Comparison of ENCODE assay signal across 11 mouse cellular contexts in the genomic region with DNA sequence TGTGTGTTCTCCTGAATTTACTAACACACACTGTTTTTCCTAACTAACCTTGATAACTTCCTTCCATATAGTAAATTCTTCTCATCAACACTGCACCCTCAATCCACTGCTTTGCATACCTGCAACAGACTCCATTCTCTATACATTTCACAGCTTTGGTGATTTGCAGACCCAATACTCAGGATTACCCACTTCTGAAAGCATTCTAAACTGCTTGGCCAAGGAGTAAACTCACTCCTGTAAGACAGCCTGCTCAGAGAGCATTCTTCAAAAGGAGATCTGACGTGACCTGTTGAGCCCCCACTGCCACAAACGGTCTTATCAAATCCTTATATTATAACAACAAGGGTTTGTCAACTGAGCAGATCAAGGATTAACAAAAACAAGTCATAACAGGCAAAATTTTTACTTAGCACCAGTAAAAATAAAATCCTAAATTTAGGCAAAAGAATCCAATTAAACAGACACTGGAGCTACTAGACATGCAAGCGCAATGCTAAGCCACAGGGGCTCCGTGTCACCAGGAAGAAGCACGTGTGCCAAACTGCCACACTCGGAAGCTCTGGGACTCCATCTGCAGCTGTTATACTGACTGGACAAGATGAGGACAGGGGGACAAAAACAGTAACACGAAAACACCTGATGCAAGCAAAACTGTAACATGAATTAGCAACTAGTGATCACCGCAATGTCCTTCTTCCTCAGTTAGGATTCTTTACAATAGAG. TPM values are rescaled to one million over a fixed set of nuclear protein-coding genes. Genes with fewer than 3 reads are reported as not detected.
DNase-seq lines count a peak whose midpoint lies in the region; ATAC-seq and TF ChIP-seq lines count a peak whose summit lies in the region.
"Had no signal": no experiment of that assay in that cellular context is flagged by ENCODE, and none has a peak within 500 bp of the region (broad histone marks: within the 10 kb centered on the region; RNA-seq: fewer than 3 reads in every experiment).

No protein-coding gene starts in this region.

- H3K27ac ChIP-seq in lung, postnatal 0 days (ENCODE audit: low read length) = no peak overlapping the region
- no peak overlapping the region; the same call in 1 of the 2 replicates for H3K27ac ChIP-seq in hindbrain, embryonic 12.5 days
- H3K27ac ChIP-seq in midbrain, postnatal 0 days (ENCODE audit: low read depth, low read length) = no peak overlapping the region
- H3K27ac ChIP-seq: stomach, embryonic 15.5 days had no signal

- no peak for TF ChIP-seq CTCF in lung, postnatal 0 days (IDR thresholded peaks at IDR 0.05)
- no peak for TF ChIP-seq CTCF in midbrain, postnatal 0 days (IDR thresholded peaks at IDR 0.05)

- no peak for TF ChIP-seq EP300 in lung, postnatal 0 days (IDR thresholded peaks at IDR 0.05)

- no peak overlapping the region for H3K9ac ChIP-seq in lung, postnatal 0 days (replicated peaks; ENCODE audit: low read depth)
- no peak overlapping the region for H3K9ac ChIP-seq in hindbrain, embryonic 12.5 days
- no peak overlapping the region for H3K9ac ChIP-seq in midbrain, postnatal 0 days (replicated peaks; ENCODE audit: low read length, poor library complexity, severe bottlenecking)
- H3K9ac ChIP-seq: lung, embryonic 14.5 days; stomach, embryonic 15.5 days had no signal

- H3K36me3 ChIP-seq in lung, postnatal 0 days (ENCODE audit: insufficient read depth, low read length) = no peaks in the 10 kb centered on the region
- H3K36me3 ChIP-seq in hindbrain, embryonic 12.5 days = no peaks in the 10 kb centered on the region
- no peaks in the 10 kb centered on the region for H3K36me3 ChIP-seq in midbrain, postnatal 0 days (ENCODE audit: insufficient read depth, low read length)
- H3K36me3 ChIP-seq: stomach, embryonic 15.5 days had no signal

- no peak overlapping the region for H3K4me2 ChIP-seq in lung, postnatal 0 days (replicated peaks; ENCODE audit: low read depth, low read length)
- H3K4me2 ChIP-seq in hindbrain, embryonic 12.5 days (replicated peaks) = no peak overlapping the region
- no peak overlapping the region for H3K4me2 ChIP-seq in midbrain, postnatal 0 days (ENCODE audit: low read depth, low read length, poor library complexity, severe bottlenecking)
- H3K4me2 ChIP-seq: lung, embryonic 14.5 days; stomach, embryonic 15.5 days had no signal

- DNase-seq in lung, postnatal 0 days (ENCODE audit: low spot score) = peak; percentile 11
- DNase-seq in lung, postnatal 14 days = no peak
- DNase-seq in cerebellum, postnatal 25 days = peak; percentile 36 to 41
- peak; percentile 41 for DNase-seq in midbrain, postnatal 0 days (ENCODE audit: low spot score)
- DNase-seq in Muller cell, postnatal 12 days (ENCODE audit: inconsistent ontology term) = no peak
- no peak for DNase-seq in urinary bladder, postnatal 25 days (ENCODE audit: low spot score)
- no peak for DNase-seq in adrenal gland, postnatal 36 days
- DNase-seq: gastrocnemius, postnatal 14 days; lung, embryonic 14.5 days had no signal

- no peak for ATAC-seq in lung, postnatal 0 days
- ATAC-seq in hindbrain, embryonic 12.5 days (ENCODE audit: low FRiP score) = peak; percentile 21; the same call in 1 of the 2 replicates
- peak; percentile 10; the same call in 1 of the 2 replicates for ATAC-seq in midbrain, postnatal 0 days (ENCODE audit: low FRiP score)

- H3K27me3 ChIP-seq in lung, postnatal 0 days (replicated peaks; ENCODE audit: insufficient read depth, low read length) = no peaks in the 10 kb centered on the region
- no peaks in the 10 kb centered on the region for H3K27me3 ChIP-seq in hindbrain, embryonic 12.5 days
- no peaks in the 10 kb centered on the region for H3K27me3 ChIP-seq in midbrain, postnatal 0 days (ENCODE audit: insufficient read depth, low read length)
- H3K27me3 ChIP-seq: stomach, embryonic 15.5 days had no signal

- no peaks in the 10 kb centered on the region for H3K9me3 ChIP-seq in lung, postnatal 0 days (ENCODE audit: low read length)
- H3K9me3 ChIP-seq in hindbrain, embryonic 12.5 days (replicated peaks) = no peaks in the 10 kb centered on the region
- H3K9me3 ChIP-seq in midbrain, postnatal 0 days (ENCODE audit: low read length) = no peaks in the 10 kb centered on the region
- H3K9me3 ChIP-seq: stomach, embryonic 15.5 days had no signal

- no peak overlapping the region for H3K4me3 ChIP-seq in lung, postnatal 0 days (ENCODE audit: low read depth, low read length)
- H3K4me3 ChIP-seq in hindbrain, embryonic 12.5 days = no peak overlapping the region
- no peak overlapping the region for H3K4me3 ChIP-seq in midbrain, postnatal 0 days (ENCODE audit: low read depth, low read length)
- H3K4me3 ChIP-seq: stomach, embryonic 15.5 days had no signal

- 67% methylated on average over 8 of the region's 8 CpGs for WGBS in lung, postnatal 0 days
- 55% methylated on average over 8 of the region's 8 CpGs for WGBS in hindbrain, embryonic 12.5 days
- WGBS in midbrain, postnatal 0 days = 37% methylated on average over 8 of the region's 8 CpGs

- no peaks in the 10 kb centered on the region for H3K4me1 ChIP-seq in lung, postnatal 0 days (ENCODE audit: insufficient read depth, low read depth, low read length)
- peaks cover 17% of the 10 kb centered on the region for H3K4me1 ChIP-seq in hindbrain, embryonic 12.5 days
- H3K4me1 ChIP-seq in midbrain, postnatal 0 days (ENCODE audit: insufficient read depth, low read length) = peaks cover 8% of the 10 kb centered on the region
- H3K4me1 ChIP-seq: stomach, embryonic 15.5 days had no signal

RNA-seq across cellular contexts. Expression of a gene that starts 44.4 kb away (rescaled TPM):
- 14.7 and 18.0 TPM in 2 replicates for polyA plus RNA-seq in lung, postnatal 0 days (2015; fragmentation: Nextera tagmentation; extraction: Ambion mirVana)
- polyA plus RNA-seq in hindbrain, embryonic 12.5 days (2016; fragmentation: Nextera tagmentation; extraction: Ambion mirVana) = 17.0 and 17.5 TPM in 2 replicates
- total RNA-seq in midbrain, postnatal 0 days (2014; rRNA removed) = 3.2 and 3.8 TPM in 2 replicates
- polyA plus RNA-seq in midbrain, postnatal 0 days (2015; fragmentation: Nextera tagmentation; extraction: Ambion mirVana) = 12.3 and 13.2 TPM in 2 replicates
- 10 to 100 TPM; 15.2 to 22.1 TPM for total RNA-seq in adrenal gland, postnatal 36 days (2021)

Comparison
In these comparisons a context has a peak if more than half of its experiments do, and no peak if none do; other contexts are left out.
1. DNase-seq: peak in lung, postnatal 0 days (single experiment), cerebellum, postnatal 25 days (2 of 2) and midbrain, postnatal 0 days (single experiment); none in lung, postnatal 14 days (single experiment), Muller cell, postnatal 12 days (single experiment), urinary bladder, postnatal 25 days (single experiment) and adrenal gland, postnatal 36 days (0 of 2).